8 mouse cellular contexts compared by ENCODE assay signal in genomic region chr14:73385720-73386374, GRCm38 (mm10). TPM values are rescaled to one million over a fixed set of nuclear protein-coding genes. Genes with fewer than 3 reads are reported as not detected.
A peak's percentile ranks its signal among the peaks of the same experiment; 100 is the strongest.
DNase-seq lines count a peak whose midpoint lies in the region; ATAC-seq and TF ChIP-seq lines count a peak whose summit lies in the region.

No protein-coding gene starts in this region.

- no peak for TF ChIP-seq POLR2A in limb, embryonic 14.5 days (IDR thresholded peaks at IDR 0.05; ENCODE audit: borderline replicate concordance, extremely low read depth, insufficient read depth, insufficient read length)

- H3K27ac ChIP-seq in neural tube, embryonic 11.5 days (ENCODE audit: low read depth, low read length) = no peak overlapping the region
- peak overlapping the region; percentile 96 for H3K27ac ChIP-seq in limb, embryonic 14.5 days (replicated peaks; ENCODE audit: low read depth, low read length)
- H3K27ac ChIP-seq in stomach, embryonic 15.5 days = peak overlapping the region; percentile 99

- 86% methylated on average over 2 of the region's 2 CpGs for WGBS in neural tube, embryonic 11.5 days
- 74% methylated on average over 2 of the region's 2 CpGs for WGBS in limb, embryonic 14.5 days
- WGBS in stomach, embryonic 15.5 days = 73% methylated on average over 2 of the region's 2 CpGs

- ATAC-seq in neural tube, embryonic 11.5 days (ENCODE audit: insufficient read depth, low FRiP score, low TSS enrichment) = peak; percentile 46; the same call in 1 of the 2 replicates
- ATAC-seq in limb, embryonic 14.5 days (ENCODE audit: low FRiP score, low read depth) = no peak
- ATAC-seq in stomach, embryonic 15.5 days (ENCODE audit: insufficient read depth, low FRiP score, low read depth) = peak; percentile 48

- H3K9me3 ChIP-seq in neural tube, embryonic 11.5 days (ENCODE audit: control insufficient read depth, low read length) = no peaks in the 10 kb centered on the region
- H3K9me3 ChIP-seq in limb, embryonic 14.5 days (ENCODE audit: control insufficient read depth, low read length) = no peaks in the 10 kb centered on the region
- no peaks in the 10 kb centered on the region for H3K9me3 ChIP-seq in stomach, embryonic 15.5 days

- H3K4me2 ChIP-seq in neural tube, embryonic 11.5 days (ENCODE audit: low read depth) = peak overlapping the region; percentile 66; the same call in 1 of the 2 replicates
- peak overlapping the region; percentile 63; the same call in 1 of the 2 replicates for H3K4me2 ChIP-seq in limb, embryonic 14.5 days (replicated peaks; ENCODE audit: low read depth, low read length, severe bottlenecking)
- peak overlapping the region; percentile 57 for H3K4me2 ChIP-seq in stomach, embryonic 15.5 days

- no peak overlapping the region for H3K4me3 ChIP-seq in neural tube, embryonic 11.5 days (ENCODE audit: low read depth, low read length)
- H3K4me3 ChIP-seq in limb, embryonic 14.5 days (replicated peaks; ENCODE audit: low read length) = peak overlapping the region; percentile 98
- H3K4me3 ChIP-seq in stomach, embryonic 15.5 days (replicated peaks) = peak overlapping the region; percentile 99

- no peaks in the 10 kb centered on the region for H3K36me3 ChIP-seq in neural tube, embryonic 11.5 days (ENCODE audit: control insufficient read depth, insufficient read depth, low read length)
- no peaks in the 10 kb centered on the region for H3K36me3 ChIP-seq in limb, embryonic 14.5 days (ENCODE audit: control insufficient read depth, insufficient read depth, low read length)
- H3K36me3 ChIP-seq in stomach, embryonic 15.5 days = no peaks in the 10 kb centered on the region

- peak; percentile 71 for DNase-seq in cerebellum, adult 9-10 months
- DNase-seq in cerebellum, adult 8-10 months = no peak
- no peak for DNase-seq in neural tube, embryonic 11.5 days (ENCODE audit: low spot score)
- no peak for DNase-seq in neural tube, embryonic 10.5 days (ENCODE audit: extremely low spot score, low spot score)
- no peak for DNase-seq in limb, embryonic 14.5 days (ENCODE audit: low spot score)
- no peak for DNase-seq in adrenal gland, adult 18-20 months (ENCODE audit: low spot score in 2 of 2)
- DNase-seq in layer of hippocampus, adult 9-11 months = no peak

- no peak overlapping the region for H3K9ac ChIP-seq in neural tube, embryonic 11.5 days (ENCODE audit: low read length)
- H3K9ac ChIP-seq in limb, embryonic 14.5 days (ENCODE audit: low read depth, low read length, severe bottlenecking) = no peak overlapping the region
- no peak overlapping the region for H3K9ac ChIP-seq in stomach, embryonic 15.5 days

- H3K4me1 ChIP-seq in neural tube, embryonic 11.5 days (ENCODE audit: control insufficient read depth, insufficient read depth, low read length) = 0 out of 2 replicates have a peak, but pooled peaks cover 5% of the 10 kb centered on the region
- peaks cover 27% of the 10 kb centered on the region for H3K4me1 ChIP-seq in limb, embryonic 14.5 days (ENCODE audit: control insufficient read depth, insufficient read depth, low read length)
- peaks cover 25% of the 10 kb centered on the region for H3K4me1 ChIP-seq in stomach, embryonic 15.5 days

- no peaks in the 10 kb centered on the region for H3K27me3 ChIP-seq in neural tube, embryonic 11.5 days (ENCODE audit: control insufficient read depth, insufficient read depth, low read length)
- no peaks in the 10 kb centered on the region for H3K27me3 ChIP-seq in limb, embryonic 14.5 days (ENCODE audit: control insufficient read depth, insufficient read depth, low read length)
- H3K27me3 ChIP-seq in stomach, embryonic 15.5 days (replicated peaks) = no peaks in the 10 kb centered on the region

RNA-seq across cellular contexts. Expression of gene Itm2b, which starts 0.8 kb away (rescaled TPM):
- 349 and 359 TPM in 2 replicates for polyA plus RNA-seq in neural tube, embryonic 11.5 days (2014; fragmentation: Nextera tagmentation; extraction: Ambion mirVana)
- 511 and 533 TPM in 2 replicates for polyA plus RNA-seq in limb, embryonic 14.5 days (2012; rRNA removed)
- polyA plus RNA-seq in limb, embryonic 14.5 days (2014; fragmentation: Nextera tagmentation; extraction: Ambion mirVana) = 971 and 997 TPM in 2 replicates
- polyA plus RNA-seq in stomach, embryonic 15.5 days (2015; fragmentation: Nextera tagmentation; extraction: Ambion mirVana) = 866 and 945 TPM in 2 replicates
- 1,000 to 10,000 TPM; 1,124 to 1,128 TPM for total RNA-seq in adrenal gland, adult 18-20 months (2021)
